Mouse (Mus musculus) neural tube, embryonic 13.5 days (tissue): ENCODE measurements around the gene Arid3a. TPM values are rescaled to one million over a fixed set of nuclear protein-coding genes. Genes with fewer than 3 reads are reported as not detected.
A peak's percentile ranks its signal among the peaks of the same experiment; 100 is the strongest.

Experiments
- ATAC-seq: fragments of 200-750 bp; cut with Nextera tagmentation; 2 replicates; pipeline ENCODE4 v1.8.0; 2017; ENCODE audit warnings: low read depth, mild to moderate bottlenecking, moderate TSS enrichment, moderate library complexity
- H3K27ac ChIP-seq: fragments of 300-500 bp; sonication (generic); replicated peaks from 2 replicates; pipeline ENCODE4 v1.5.1; 2015; ENCODE audit warnings: moderate library complexity, mild to moderate bottlenecking, inconsistent platforms
- H3K27me3 ChIP-seq: fragments of 300-500 bp; sonication (generic); 2 replicates; pipeline ENCODE4 v1.6.1; 2015; ENCODE audit warnings: mild to moderate bottlenecking, inconsistent platforms
- H3K36me3 ChIP-seq: fragments of 300-500 bp; sonication (generic); 2 replicates; pipeline ENCODE4 v1.6.1; 2015; ENCODE audit warnings: mild to moderate bottlenecking, inconsistent platforms
- H3K4me1 ChIP-seq: fragments of 300-500 bp; sonication (generic); replicated peaks from 2 replicates; pipeline ENCODE4 v1.6.1; 2015; ENCODE audit warnings: inconsistent platforms
- H3K4me2 ChIP-seq: fragments of 300-500 bp; sonication (generic); 2 replicates; pipeline ENCODE4 v1.6.1; 2015; ENCODE audit warnings: inconsistent platforms, mild to moderate bottlenecking, moderate library complexity
- H3K4me3 ChIP-seq: fragments of 300-500 bp; sonication (generic); 2 replicates; pipeline ENCODE4 v1.5.1; 2015; ENCODE audit warnings: mild to moderate bottlenecking, inconsistent platforms
- H3K9ac ChIP-seq: fragments of 300-500 bp; sonication (generic); 2 replicates; pipeline ENCODE4 v1.6.1; 2015; ENCODE audit warnings: moderate library complexity, mild to moderate bottlenecking, inconsistent platforms
- H3K9me3 ChIP-seq: fragments of 300-500 bp; sonication (generic); 2 replicates; pipeline ENCODE4 v1.6.1; 2016; ENCODE audit warnings: inconsistent platforms
- WGBS: fragments of 180-500 bp; shearing (Covaris S2); methylation state at CpG from one replicate; pipeline ENCODE4 v1.1.7; 2015; 5-methylcytosine and 5-hydroxymethylcytosine counted together
- polyA plus RNA-seq: library from polyadenylated mRNA; unstranded; fragments of >200 nt; fragmentation: Nextera tagmentation; extraction: Ambion mirVana; gene quantifications from 2 replicates; pipeline ENCODE4 v1.2.1, GENCODE M21; 2015

Arid3a gene
- polyA plus RNA-seq, 1 experiment from 2014 or later = 5.4 TPM

- WGBS = 11% methylated on average over 27 of the region's 27 CpGs
- no peaks in the 10 kb centered on the region for H3K36me3 ChIP-seq
- H3K4me3 ChIP-seq = peak overlapping the region; percentile 45
- peak overlapping the region; percentile 80 for H3K4me2 ChIP-seq
- H3K27ac ChIP-seq = peak overlapping the region; percentile 25
- ATAC-seq = no peak
- peaks cover 44% of the 10 kb centered on the region for H3K27me3 ChIP-seq
- H3K4me1 ChIP-seq = peaks cover 48% of the 10 kb centered on the region
- H3K9me3 ChIP-seq = peaks cover 3% of the 10 kb centered on the region; the same call in 1 of the 2 replicates
- H3K9ac ChIP-seq = peak overlapping the region; percentile 67
These were observed 61.1 kb downstream of the Arid3a start for GRCm38 (mm10) chr10:79987771-79988505.

- Histone ChIP-seq H3K4me2 (peak within 1 kb of the TSS; percentile 80), H3K4me3 (peak within 1 kb of the TSS; percentile 45), H3K9ac (peak within 1 kb of the TSS; percentile 67), H3K9me3 (peaks cover 3% of the 10 kb centered on the region; the same call in 1 of the 2 replicates), H3K27me3 (peaks cover 44% of the 10 kb centered on the region), H3K36me3 (no peaks in the 10 kb centered on the region), H3K27ac (peak within 1 kb of the TSS; percentile 25), H3K4me1 (peaks cover 41% of the 10 kb centered on the region)
- 1% methylated on average over 59 of the region's 59 CpGs for WGBS
- no peak for ATAC-seq
These were observed 61.8 kb downstream of the Arid3a start, which contains the start of gene Cnn2 for GRCm38 (mm10) chr10:79988506-79989271. Cnn2 (plus strand) TSS chr10:79988584.

GRCm38 (mm10) chr10:79989272-79989786, 62.5 kb downstream of the Arid3a start:
- Histone ChIP-seq H3K4me1 (peaks cover 40% of the 10 kb centered on the region), H3K9ac (peak overlapping the region; percentile 67), H3K9me3 (peaks cover 3% of the 10 kb centered on the region; the same call in 1 of the 2 replicates), H3K27me3 (peaks cover 44% of the 10 kb centered on the region), H3K36me3 (peaks cover 2% of the 10 kb centered on the region; the same call in 1 of the 2 replicates), H3K4me3 (peak overlapping the region; percentile 45), H3K27ac (no peak overlapping the region), H3K4me2 (peak overlapping the region; percentile 80)
- no peak for ATAC-seq
- WGBS = 39% methylated on average over 8 of the region's 8 CpGs

GRCm38 (mm10) chr10:79989870-79990269, 63.0 kb downstream of the Arid3a start:
- H3K4me3 ChIP-seq = peak overlapping the region; percentile 45
- peaks cover 44% of the 10 kb centered on the region for H3K27me3 ChIP-seq
- H3K36me3 ChIP-seq = peaks cover 5% of the 10 kb centered on the region; the same call in 1 of the 2 replicates
- no peak for ATAC-seq
- peaks cover 3% of the 10 kb centered on the region; the same call in 1 of the 2 replicates for H3K9me3 ChIP-seq
- 16% methylated on average over 15 of the region's 15 CpGs for WGBS
- no peak overlapping the region for H3K27ac ChIP-seq
- peak overlapping the region; percentile 80 for H3K4me2 ChIP-seq
- H3K4me1 ChIP-seq = peaks cover 40% of the 10 kb centered on the region
- peak overlapping the region; percentile 34; the same call in 1 of the 2 replicates for H3K9ac ChIP-seq

- H3K27me3 ChIP-seq = peaks cover 44% of the 10 kb centered on the region
- H3K36me3 ChIP-seq = peaks cover 5% of the 10 kb centered on the region; the same call in 1 of the 2 replicates
- peaks cover 3% of the 10 kb centered on the region; the same call in 1 of the 2 replicates for H3K9me3 ChIP-seq
- no peak for ATAC-seq
- no peak overlapping the region for H3K4me2 ChIP-seq
- H3K4me3 ChIP-seq = no peak overlapping the region
- H3K27ac ChIP-seq = no peak overlapping the region
- peaks cover 36% of the 10 kb centered on the region for H3K4me1 ChIP-seq
- H3K9ac ChIP-seq = no peak overlapping the region
- 61% methylated on average over 12 of the region's 12 CpGs for WGBS
These were observed 64.3 kb downstream of the Arid3a start for GRCm38 (mm10) chr10:79991099-79991498.

GRCm38 (mm10) chr10:79991548-79991947, 64.7 kb downstream of the Arid3a start:
- H3K4me1 ChIP-seq = peaks cover 32% of the 10 kb centered on the region
- H3K9me3 ChIP-seq = peaks cover 3% of the 10 kb centered on the region; the same call in 1 of the 2 replicates
- peaks cover 44% of the 10 kb centered on the region for H3K27me3 ChIP-seq
- no peak for ATAC-seq
- no peak overlapping the region for H3K4me3 ChIP-seq
- H3K27ac ChIP-seq = no peak overlapping the region
- no peak overlapping the region for H3K4me2 ChIP-seq
- no peak overlapping the region for H3K9ac ChIP-seq
- H3K36me3 ChIP-seq = peaks cover 5% of the 10 kb centered on the region; the same call in 1 of the 2 replicates
- WGBS = 85% methylated on average over 6 of the region's 6 CpGs

GRCm38 (mm10) chr10:79994397-79995115, 67.7 kb downstream of the Arid3a start:
- Histone ChIP-seq H3K4me3 (no peak overlapping the region), H3K9me3 (peaks cover 3% of the 10 kb centered on the region; the same call in 1 of the 2 replicates), H3K27ac (no peak overlapping the region), H3K4me1 (peaks cover 20% of the 10 kb centered on the region), H3K36me3 (peaks cover 5% of the 10 kb centered on the region; the same call in 1 of the 2 replicates), H3K4me2 (no peak overlapping the region), H3K27me3 (peaks cover 16% of the 10 kb centered on the region), H3K9ac (no peak overlapping the region)
- no peak for ATAC-seq
- WGBS = 81% methylated on average over 16 of the region's 16 CpGs

GRCm38 (mm10) chr10:79995636-79996035, 68.8 kb downstream of the Arid3a start:
- WGBS = 82% methylated on average over 1 of the region's 1 CpGs
- Histone ChIP-seq H3K27ac (no peak overlapping the region), H3K4me1 (peaks cover 17% of the 10 kb centered on the region), H3K27me3 (peaks cover 12% of the 10 kb centered on the region), H3K9me3 (peaks cover 3% of the 10 kb centered on the region; the same call in 1 of the 2 replicates), H3K36me3 (peaks cover 5% of the 10 kb centered on the region; the same call in 1 of the 2 replicates), H3K4me3 (peak overlapping the region; percentile 51; the same call in 1 of the 2 replicates), H3K9ac (no peak overlapping the region), H3K4me2 (no peak overlapping the region)
- no peak for ATAC-seq

- H3K9me3 ChIP-seq = 0 out of 2 replicates have a peak, but pooled peaks cover 3% of the 10 kb centered on the region
- WGBS = 1% methylated on average over 34 of the region's 34 CpGs
These were observed 69.6 kb downstream of the Arid3a start, which contains the start of gene Abca7 for GRCm38 (mm10) chr10:79996272-79997033. Abca7 (plus strand) TSS chr10:79996494.

GRCm38 (mm10) chr10:79997034-79997760, 70.4 kb downstream of the Arid3a start:
- WGBS = under 1% methylated on average over 35 of the region's 35 CpGs
- Histone ChIP-seq H3K27me3 (peaks cover 21% of the 10 kb centered on the region), H3K4me2 (peak overlapping the region; percentile 70), H3K36me3 (peaks cover 5% of the 10 kb centered on the region; the same call in 1 of the 2 replicates), H3K9me3 (no peaks in the 10 kb centered on the region), H3K4me3 (peak overlapping the region; percentile 51), H3K4me1 (peaks cover 17% of the 10 kb centered on the region), H3K9ac (peak overlapping the region; percentile 74), H3K27ac (peak overlapping the region; percentile 68)
- ATAC-seq = peak; percentile 78

More at GRCm38 (mm10) chr10:79996272-79997033, 69.6 kb downstream of the Arid3a start, which contains the start of gene Abca7:
- Histone ChIP-seq H3K4me1 (peaks cover 17% of the 10 kb centered on the region), H3K36me3 (peaks cover 5% of the 10 kb centered on the region; the same call in 1 of the 2 replicates), H3K4me3 (peak within 1 kb of the TSS; percentile 51), H3K27ac (peak within 1 kb of the TSS; percentile 68), H3K27me3 (peaks cover 13% of the 10 kb centered on the region), H3K4me2 (peak within 1 kb of the TSS; percentile 70), H3K9ac (peak within 1 kb of the TSS; percentile 74)
- ATAC-seq = peak; percentile 85
